Mouse (Mus musculus) ES-E14 (cell line): ENCODE data around the gene Timp4.

Experiments
- CHD2 ChIP-seq: IDR thresholded peaks from 2 replicates; pipeline ENCODE4 v1.6.1; 2014; ENCODE audit warnings: mild to moderate bottlenecking, low read depth, low read length, inconsistent platforms
- HCFC1 ChIP-seq: IDR thresholded peaks from 2 replicates; pipeline ENCODE4 v1.6.1; 2012; ENCODE audit warnings: low read length, inconsistent platforms, borderline replicate concordance; ENCODE audit not compliant: insufficient read depth
- MAFK ChIP-seq: IDR thresholded peaks from 2 replicates; pipeline ENCODE4 v1.6.1; 2014; ENCODE audit warnings: mild to moderate bottlenecking, low read depth, low read length, inconsistent platforms; ENCODE audit not compliant: insufficient read depth
- ZC3H11A ChIP-seq: IDR thresholded peaks from 2 replicates; pipeline ENCODE4 v1.6.1; 2012; ENCODE audit warnings: low read depth, mild to moderate bottlenecking, inconsistent platforms, low read length, borderline replicate concordance
- ZNF384 ChIP-seq: IDR thresholded peaks from 2 replicates; pipeline ENCODE4 v1.6.1; 2012; ENCODE audit warnings: low read depth, low read length, inconsistent platforms

GRCm38 (mm10) chr6:115232562-115232961 lies 19.4 kb downstream of the Timp4 start:
- TF ChIP-seq MAFK (no peak), ZC3H11A (no peak), ZNF384 (no peak), HCFC1 (no peak), CHD2 (no peak)
